Mouse (Mus musculus): ENCODE measurements around the gene Pitpnm2.

- no peak for TF ChIP-seq CTCF (IDR thresholded peaks at IDR 0.05; ENCODE audit: insufficient read depth, low read depth, low read length)
- no peak for TF ChIP-seq POLR2A (IDR thresholded peaks at IDR 0.05; ENCODE audit: insufficient read depth, low read depth, low read length)
Observed at GRCm38 (mm10) chr5:124262090-124262489, 12.5 kb upstream of the Pitpnm2 start.
